Mouse (Mus musculus) liver, embryonic 14.5 days (tissue): ENCODE measurements around the gene Uimc1. TPM values are rescaled to one million over a fixed set of nuclear protein-coding genes. Genes with fewer than 3 reads are reported as not detected.

Experiments used
- ATAC-seq: fragments of 200-750 bp; cut with Nextera tagmentation; 2 replicates; pipeline ENCODE4 v1.8.0; 2017; ENCODE audit warnings: moderate number of reproducible peaks, mild to moderate bottlenecking, moderate library complexity; ENCODE audit not compliant: insufficient read depth
- DNase-seq, 3 experiments: peaks; one replicate each; pipeline ENCODE4 v3.0.0-alpha.2; 2012 to 2013; ENCODE audit warnings: low read depth in 3 of 3, low spot score in 3 of 3
- H3K27ac ChIP-seq: fragments of 300-500 bp; sonication (generic); 2 replicates; pipeline ENCODE4 v1.5.1; 2014; ENCODE audit warnings: moderate library complexity, mild to moderate bottlenecking, control low read depth, inconsistent platforms
- H3K27me3 ChIP-seq: fragments of 300-500 bp; sonication (generic); 2 replicates; pipeline ENCODE4 v1.6.1; 2014; ENCODE audit warnings: mild to moderate bottlenecking, low read length, moderate library complexity; ENCODE audit not compliant: control insufficient read depth, insufficient read depth
- H3K36me3 ChIP-seq: fragments of 300-500 bp; sonication (generic); replicated peaks from 2 replicates; pipeline ENCODE4 v1.6.1; 2014; ENCODE audit warnings: low read depth; ENCODE audit not compliant: control insufficient read depth, insufficient read depth
- H3K4me1 ChIP-seq, 2 experiments: fragments of 200-500 bp in 1 of 2; fragments of 300-500 bp in 1 of 2; sonication (generic) in 1 of 2; replicated peaks; 2 replicates each; pipeline ENCODE4 v1.6.1; 2012 to 2014; ENCODE audit warnings: antibody characterized with exemption in 1 of 2, inconsistent platforms in 1 of 2, low read length in 1 of 2; ENCODE audit not compliant: control insufficient read depth in 2 of 2, insufficient read depth in 2 of 2
- H3K4me2 ChIP-seq: fragments of 300-500 bp; sonication (generic); 2 replicates; pipeline ENCODE4 v1.6.1; 2014; ENCODE audit warnings: low read depth, mild to moderate bottlenecking, control low read depth, moderate library complexity
- H3K4me3 ChIP-seq, 2 experiments: fragments of 200-500 bp in 1 of 2; fragments of 300-500 bp in 1 of 2; sonication (generic) in 1 of 2; 2 replicates each; pipeline ENCODE4 v1.5.1; 2012 to 2014; ENCODE audit warnings: low read depth in 2 of 2, low read length in 2 of 2, mild to moderate bottlenecking in 2 of 2, control low read depth in 1 of 2, inconsistent platforms in 1 of 2, moderate library complexity in 1 of 2; ENCODE audit not compliant: insufficient read depth in 1 of 2
- H3K9ac ChIP-seq: fragments of 300-500 bp; sonication (generic); replicated peaks from 2 replicates; pipeline ENCODE4 v1.6.1; 2014; ENCODE audit warnings: mild to moderate bottlenecking, control low read depth, moderate library complexity
- H3K9me3 ChIP-seq: fragments of 300-500 bp; sonication (generic); 2 replicates; pipeline ENCODE4 v1.6.1; 2016; ENCODE audit warnings: low read length, mixed read lengths; ENCODE audit not compliant: control insufficient read depth
- CTCF ChIP-seq: IDR thresholded peaks from 2 replicates; pipeline ENCODE4 v1.5.1; 2016; ENCODE audit warnings: antibody characterized with exemption, low read depth, control low read depth
- EP300 ChIP-seq: IDR thresholded peaks from 2 replicates; pipeline ENCODE4 v1.6.1; 2016; ENCODE audit warnings: antibody characterized with exemption, low read depth
- WGBS: fragments of 180-500 bp; shearing (Covaris S2); extraction: QIAGEN DNeasy Blood & Tissue Kit; methylation state at CpG from one replicate; pipeline ENCODE4 v1.1.7; 2014; ENCODE audit not compliant: insufficient replicate concordance; 5-methylcytosine and 5-hydroxymethylcytosine counted together
- polyA plus RNA-seq, 2 experiments: library from polyadenylated mRNA; depleted of rRNA in 1 of 2; stranded (reverse) in 1 of 2; unstranded in 1 of 2; fragments of >200 nt; fragmentation: Nextera tagmentation in 1 of 2; extraction: Ambion mirVana in 1 of 2; gene quantifications; 2 replicates each; pipeline versions ENCODE4 v1.2.1 to v1.2.3; 2012 to 2014

Uimc1 gene
- polyA plus RNA-seq, 2 experiments = 12.5 to 16.0 TPM

- TF ChIP-seq CTCF = no peak
- no peak for TF ChIP-seq EP300
- H3K9me3 ChIP-seq = no peaks in the 10 kb centered on the region
- no peak overlapping the region for H3K9ac ChIP-seq
- no peak overlapping the region for H3K4me2 ChIP-seq
- ATAC-seq = no peak
- no peak overlapping the region for H3K27ac ChIP-seq
- H3K4me1 ChIP-seq = no peaks in the 10 kb centered on the region
- DNase-seq = no peak
- 7% methylated on average over 7 of the region's 7 CpGs for WGBS
- no peak overlapping the region for H3K4me3 ChIP-seq
- no peaks in the 10 kb centered on the region for H3K36me3 ChIP-seq
- no peaks in the 10 kb centered on the region for H3K27me3 ChIP-seq
Observed at GRCm38 (mm10) chr13:54988181-54988760, 111.8 kb downstream of the Uimc1 start.

- WGBS = 62% methylated on average over 9 of the region's 9 CpGs
- Histone ChIP-seq H3K36me3 (no peaks in the 10 kb centered on the region), H3K9ac (no peak overlapping the region), H3K4me1 (no peaks in the 10 kb centered on the region), H3K27me3 (no peaks in the 10 kb centered on the region), H3K9me3 (no peaks in the 10 kb centered on the region), H3K27ac (no peak overlapping the region), H3K4me2 (no peak overlapping the region), H3K4me3 (no peak overlapping the region)
- TF ChIP-seq CTCF (no peak), EP300 (no peak)
- ATAC-seq (no peak), DNase-seq (no peak)
Observed at GRCm38 (mm10) chr13:54987405-54987804, 112.7 kb downstream of the Uimc1 start.

- H3K9ac ChIP-seq = no peak overlapping the region
- no peaks in the 10 kb centered on the region for H3K9me3 ChIP-seq
- no peaks in the 10 kb centered on the region for H3K27me3 ChIP-seq
- H3K4me2 ChIP-seq = no peak overlapping the region
- no peaks in the 10 kb centered on the region for H3K36me3 ChIP-seq
- TF ChIP-seq CTCF = peak; percentile 58
- no peak for TF ChIP-seq EP300
- no peak overlapping the region for H3K4me3 ChIP-seq
- ATAC-seq = no peak
- DNase-seq = no peak
- no peaks in the 10 kb centered on the region for H3K4me1 ChIP-seq
- no peak overlapping the region for H3K27ac ChIP-seq
- 26% methylated on average over 2 of the region's 2 CpGs for whole genome bisulfite sequencing
Observed at GRCm38 (mm10) chr13:54983614-54984013, 116.5 kb downstream of the Uimc1 start.

- H3K9me3 ChIP-seq = no peaks in the 10 kb centered on the region
- no peaks in the 10 kb centered on the region for H3K27me3 ChIP-seq
- no peak overlapping the region for H3K4me2 ChIP-seq
- H3K9ac ChIP-seq = no peak overlapping the region
- H3K4me1 ChIP-seq = no peaks in the 10 kb centered on the region
- ATAC-seq (no peak), DNase-seq (no peak)
- 30% methylated on average over 8 of the region's 8 CpGs for WGBS
- H3K36me3 ChIP-seq = no peaks in the 10 kb centered on the region
- H3K4me3 ChIP-seq = no peak overlapping the region
- no peak overlapping the region for H3K27ac ChIP-seq
- TF ChIP-seq EP300 = no peak
- TF ChIP-seq CTCF = no peak
Observed at GRCm38 (mm10) chr13:54983001-54983400, 117.1 kb downstream of the Uimc1 start.

GRCm38 (mm10) chr13:54980957-54981356 lies 119.1 kb downstream of the Uimc1 start:
- DNase-seq (no peak), ATAC-seq (no peak)
- H3K36me3 ChIP-seq = no peaks in the 10 kb centered on the region
- H3K27me3 ChIP-seq = no peaks in the 10 kb centered on the region
- H3K9me3 ChIP-seq = no peaks in the 10 kb centered on the region
- H3K9ac ChIP-seq = no peak overlapping the region
- WGBS = 70% methylated on average over 12 of the region's 12 CpGs
- no peak overlapping the region for H3K4me3 ChIP-seq
- no peaks in the 10 kb centered on the region for H3K4me1 ChIP-seq
- no peak overlapping the region for H3K27ac ChIP-seq
- TF ChIP-seq CTCF (no peak), EP300 (no peak)
- H3K4me2 ChIP-seq = no peak overlapping the region
